Mouse (Mus musculus) embryonic fibroblast, embryonic 13.5 days (primary cell): ENCODE results near the gene Zscan29. TPM values are rescaled to one million over a fixed set of nuclear protein-coding genes. Genes with fewer than 3 reads are reported as not detected.
"Not testable (repeated sequence)": the region's sequence is repeated elsewhere in the genome, so short reads cannot be mapped to it uniquely, and the experiment has no call there.

Experiments
- H3K27ac ChIP-seq: 2 replicates; pipeline ENCODE4 v1.5.1; 2012; ENCODE audit warnings: low read length, control low read depth, inconsistent platforms; ENCODE audit not compliant: insufficient read depth
- H3K4me1 ChIP-seq: 2 replicates; pipeline ENCODE4 v1.6.1; 2011; ENCODE audit warnings: low read length; ENCODE audit not compliant: control insufficient read depth, insufficient read depth
- H3K4me3 ChIP-seq: 2 replicates; pipeline ENCODE4 v1.5.1; 2011; ENCODE audit warnings: mild to moderate bottlenecking, control low read depth, low read length; ENCODE audit not compliant: insufficient read depth
- CTCF ChIP-seq: IDR thresholded peaks from 2 replicates; pipeline ENCODE4 v1.5.1; 2011; ENCODE audit warnings: mild to moderate bottlenecking, control low read depth, low read length, moderate library complexity, borderline replicate concordance; ENCODE audit not compliant: insufficient read depth
- POLR2A ChIP-seq: IDR thresholded peaks from 2 replicates; pipeline ENCODE4 v1.6.1; 2011; ENCODE audit warnings: low read depth, mild to moderate bottlenecking, control low read depth, low read length, moderate library complexity
- polyA plus RNA-seq: library from polyadenylated mRNA; stranded (reverse); fragments of >200 nt; gene quantifications from 2 replicates; pipeline ENCODE4 v1.2.4, GENCODE M21; 2011; ENCODE audit warnings: low read depth; ENCODE audit not compliant: missing spikeins, insufficient read length

The Zscan29 gene
- polyA plus RNA-seq, 1 experiment, result 10.3 TPM

GRCm38 (mm10) chr2:121137371-121137770 lies 33.6 kb downstream of the Zscan29 start:
- peaks cover 2% of the 10 kb centered on the region for H3K4me1 ChIP-seq
- no peak overlapping the region for H3K4me3 ChIP-seq
- H3K27ac ChIP-seq, result no peak overlapping the region
- TF ChIP-seq CTCF (no peak), POLR2A (no peak)

DNA sequence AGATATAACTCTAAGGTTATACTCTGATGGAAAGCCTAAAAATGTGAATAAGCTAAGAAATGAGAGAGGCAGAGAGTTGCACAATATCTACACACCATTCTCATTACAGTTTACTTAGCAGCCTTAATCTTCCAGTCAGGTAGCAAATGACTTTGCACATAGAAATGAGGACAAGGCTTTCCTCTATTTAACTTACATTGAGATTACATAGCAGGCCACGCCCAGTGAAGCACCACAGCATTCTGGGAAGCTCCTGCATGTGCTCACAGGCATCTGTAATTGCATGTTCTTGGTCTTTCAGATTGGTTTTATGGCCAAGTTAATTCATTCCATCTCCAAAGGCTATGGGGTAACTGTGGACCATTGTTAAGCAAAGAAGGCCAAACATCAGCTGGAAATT lies 38.1 kb downstream of the Zscan29 start:
- Histone ChIP-seq H3K27ac (no peak overlapping the region), H3K4me1 (no peaks in the 10 kb centered on the region), H3K4me3 (no peak overlapping the region)
- TF ChIP-seq CTCF (no peak), POLR2A (no peak)

DNA sequence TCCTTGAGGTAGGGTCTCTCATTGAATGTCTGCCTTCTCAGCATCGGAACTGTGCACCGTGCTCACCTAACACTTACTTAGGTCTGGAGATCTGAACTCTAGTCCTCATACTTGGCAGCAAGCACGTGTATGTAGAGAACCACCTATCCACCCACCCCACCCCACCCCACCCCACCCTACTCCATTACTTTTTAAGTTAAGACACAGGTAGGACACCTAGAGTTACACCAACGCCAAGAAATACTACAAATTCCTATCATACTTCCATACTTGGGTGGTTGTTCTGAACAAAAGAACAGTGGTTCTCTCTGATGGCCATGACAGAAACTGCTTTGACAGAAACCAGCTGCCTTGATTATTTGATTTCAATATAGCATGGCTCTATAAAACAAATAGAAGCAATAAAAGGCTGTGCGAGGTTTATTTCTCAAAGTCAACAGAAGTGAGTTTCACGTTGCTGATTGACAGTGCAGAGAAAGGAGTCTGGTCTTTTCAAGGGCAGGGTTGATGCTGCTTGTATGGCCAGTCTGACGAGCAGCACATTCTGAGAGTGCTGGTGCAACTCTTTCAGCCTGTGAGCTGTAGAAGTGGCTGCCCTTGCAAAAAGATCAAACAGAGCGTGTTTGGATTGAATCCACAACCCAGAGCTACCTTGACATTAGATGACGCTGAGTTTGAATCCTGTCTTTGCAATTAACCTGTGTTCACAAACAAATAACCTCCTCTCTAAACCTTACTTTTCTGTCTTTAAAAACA lies 41.9 kb downstream of the Zscan29 start:
- TF ChIP-seq CTCF, result no peak
- Histone ChIP-seq H3K4me3 (no peak overlapping the region), H3K4me1 (no peaks in the 10 kb centered on the region), H3K27ac (no peak overlapping the region)

DNA sequence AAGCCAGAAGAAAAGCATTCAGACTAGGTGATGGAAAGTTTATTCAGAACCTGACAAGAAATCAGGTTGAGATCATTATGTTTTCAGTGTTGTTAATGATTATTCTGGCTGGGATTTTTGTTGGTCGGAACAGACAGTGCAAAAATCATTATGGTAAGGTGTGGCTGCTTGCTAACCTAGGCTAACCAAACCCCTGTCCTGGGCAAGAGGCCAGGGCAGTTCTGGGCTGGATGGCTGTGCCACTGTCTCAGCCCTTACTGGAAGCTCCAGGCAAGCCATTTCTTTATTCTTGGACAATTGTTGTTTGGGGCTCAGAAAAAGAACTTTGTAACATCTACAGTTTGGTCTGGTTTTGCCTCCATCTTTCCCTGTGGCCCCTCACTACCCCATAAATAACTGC lies 43.4 kb downstream of the Zscan29 start:
- H3K4me1 ChIP-seq, result no peaks in the 10 kb centered on the region
- no peak overlapping the region for H3K4me3 ChIP-seq
- TF ChIP-seq POLR2A, result no peak
- no peak for TF ChIP-seq CTCF
- no peak overlapping the region for H3K27ac ChIP-seq

DNA sequence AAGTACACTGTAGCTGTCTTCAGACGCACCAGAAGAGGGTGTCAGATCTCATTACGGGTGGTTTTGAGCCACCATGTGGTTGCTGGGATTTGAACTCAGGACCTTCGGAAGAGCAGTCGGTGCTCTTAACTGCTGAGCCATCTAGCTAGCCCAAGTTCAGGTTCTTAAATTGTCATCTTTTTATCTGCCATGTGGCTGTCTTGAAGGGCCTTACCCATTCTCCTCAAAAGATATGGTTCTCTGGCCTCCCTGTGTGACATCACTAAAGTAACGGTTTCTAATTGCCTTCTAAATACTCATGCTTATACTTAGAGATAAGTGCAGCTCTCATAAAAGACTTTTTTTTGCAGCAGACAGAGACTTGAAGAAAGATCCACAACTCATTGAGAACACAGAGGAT lies 44.6 kb downstream of the Zscan29 start:
- H3K4me1 ChIP-seq, H3K4me3 ChIP-seq, H3K27ac ChIP-seq: not testable (repeated sequence)

GRCm38 (mm10) chr2:121119260-121119659 lies 51.7 kb downstream of the Zscan29 start:
- Histone ChIP-seq H3K4me3 (no peak overlapping the region), H3K27ac (no peak overlapping the region), H3K4me1 (no peaks in the 10 kb centered on the region)
- no peak for TF ChIP-seq POLR2A
- TF ChIP-seq CTCF, result no peak

DNA sequence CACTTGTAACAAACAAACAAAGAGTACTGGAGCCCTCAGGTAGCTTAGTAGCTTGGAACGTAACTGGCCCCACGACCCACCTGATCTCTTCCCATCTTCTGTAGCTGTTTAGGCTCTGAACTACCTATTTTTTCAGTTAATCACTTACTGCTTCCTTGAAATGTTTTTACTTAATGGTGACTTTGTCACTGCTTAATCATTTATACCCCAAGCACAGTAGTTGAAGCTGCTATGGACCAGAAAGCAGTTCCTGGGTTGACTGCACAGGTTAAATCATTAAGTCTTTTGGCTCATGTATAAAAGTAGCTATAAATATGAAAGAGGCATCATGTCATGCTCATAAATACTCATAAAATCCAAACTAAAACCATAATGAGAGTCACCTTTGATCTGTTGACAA lies 55.5 kb downstream of the Zscan29 start:
- no peak for TF ChIP-seq POLR2A
- no peaks in the 10 kb centered on the region for H3K4me1 ChIP-seq
- H3K27ac ChIP-seq, result no peak overlapping the region
- H3K4me3 ChIP-seq, result no peak overlapping the region

DNA sequence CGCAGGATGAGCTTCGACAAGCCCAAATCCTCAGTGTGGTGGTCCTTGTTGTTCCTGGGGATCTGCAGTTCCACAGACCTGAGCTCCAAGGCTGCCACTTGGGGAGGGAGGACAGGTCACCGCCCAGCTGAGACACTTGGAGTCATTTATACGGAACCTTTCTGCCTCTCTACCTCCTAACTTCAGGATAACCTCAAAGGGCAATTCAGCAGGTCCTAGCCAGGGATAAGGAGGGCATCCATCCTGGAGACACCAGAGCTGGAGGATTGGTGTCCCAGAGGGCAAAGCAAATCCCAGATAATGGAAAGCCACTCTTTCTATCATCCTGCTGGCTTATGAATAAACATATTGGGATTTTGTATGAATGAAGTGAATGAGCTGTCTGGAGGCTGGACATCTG lies 61.2 kb downstream of the Zscan29 start, which contains the start of gene Tgm7:
TSS of gene Tgm7 (minus strand) at position 101 of the 400 bp plus-strand sequence.
- Histone ChIP-seq H3K27ac (no peak within 1 kb of the TSS), H3K4me3 (no peak within 1 kb of the TSS), H3K4me1 (no peaks in the 10 kb centered on the region)
- TF ChIP-seq CTCF (no peak), POLR2A (no peak)

Other genes with a start within 250 kb of the Zscan29 start
- gene Ubr1, start 200.4 kb downstream of the Zscan29 start, polyA plus RNA-seq, result 24.8 and 25.4 TPM in 2 replicates
- 5.0 and 8.0 TPM in 2 replicates for gene Tmem62, start 194.1 kb downstream of the Zscan29 start, polyA plus RNA-seq
- gene Ccndbp1, start 162.7 kb downstream of the Zscan29 start, polyA plus RNA-seq, result 31.8 and 37.2 TPM in 2 replicates
- not detected in 2 replicates for gene Epb42, start 134.1 kb downstream of the Zscan29 start, polyA plus RNA-seq
- gene Tgm5, start 85.3 kb downstream of the Zscan29 start, polyA plus RNA-seq, result not detected in 2 replicates
- not detected in 2 replicates for gene Tgm7, start 61.3 kb downstream of the Zscan29 start, polyA plus RNA-seq
- 7.2 and 10.0 TPM in 2 replicates for gene Adal, start 30.7 kb downstream of the Zscan29 start, polyA plus RNA-seq
- 4.4 and 5.5 TPM in 2 replicates for gene Lcmt2, start 30.5 kb downstream of the Zscan29 start, polyA plus RNA-seq
- 41.5 and 48.2 TPM in 2 replicates for gene Tubgcp4, start 471 bp downstream of the Zscan29 start, polyA plus RNA-seq
- 54.5 and 61.5 TPM in 2 replicates for gene Trp53bp1, start 100.3 kb upstream of the Zscan29 start, polyA plus RNA-seq
- 61.1 and 75.0 TPM in 2 replicates for gene Map1a, start 118.5 kb upstream of the Zscan29 start, polyA plus RNA-seq
- gene Ppip5k1, start 184.3 kb upstream of the Zscan29 start, polyA plus RNA-seq, result 8.4 and 9.0 TPM in 2 replicates
- gene Ckmt1, start 186.6 kb upstream of the Zscan29 start, polyA plus RNA-seq, result not detected in 2 replicates
- not detected in 2 replicates for gene Strc, start 216.0 kb upstream of the Zscan29 start, polyA plus RNA-seq
- gene Pdia3, start 242.7 kb upstream of the Zscan29 start, polyA plus RNA-seq, result 1,111 and 1,129 TPM in 2 replicates
- gene Catsper2, start 242.7 kb upstream of the Zscan29 start, polyA plus RNA-seq, result 1.5 and 2.8 TPM in 2 replicates